Mouse (Mus musculus): ENCODE measurements around the gene Rptor. TPM values are rescaled to one million over a fixed set of nuclear protein-coding genes. Genes with fewer than 3 reads are reported as not detected.
A peak's percentile ranks its signal among the peaks of the same experiment; 100 is the strongest.

The Rptor gene
- total RNA-seq, 1 experiment from 2014 or later = 15.3 TPM

DNA sequence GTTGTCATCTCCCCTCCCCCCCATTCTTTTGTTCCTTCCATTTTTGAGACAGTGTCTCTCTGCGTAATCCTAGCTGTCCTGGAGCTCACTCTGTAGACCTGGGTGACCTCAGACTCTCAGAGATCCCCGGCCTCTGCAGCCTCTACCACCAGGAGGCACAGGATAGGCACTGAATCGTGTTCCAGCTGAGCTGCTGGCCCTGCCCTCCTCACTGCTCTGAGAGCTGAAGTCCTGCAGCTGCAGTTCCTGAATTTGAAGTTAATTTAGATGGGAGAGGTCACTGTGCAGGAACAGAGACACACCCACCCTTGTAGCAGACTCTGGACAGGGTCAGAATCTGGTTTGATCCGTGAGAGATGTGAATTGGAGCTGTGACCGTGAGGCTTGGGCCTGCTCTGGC lies 112.7 kb downstream of the Rptor start:
- ATAC-seq (replicated peaks; ENCODE audit: insufficient number of reproducible peaks, low FRiP score, low TSS enrichment, poor library complexity, severe bottlenecking) = peak; percentile 55

DNA sequence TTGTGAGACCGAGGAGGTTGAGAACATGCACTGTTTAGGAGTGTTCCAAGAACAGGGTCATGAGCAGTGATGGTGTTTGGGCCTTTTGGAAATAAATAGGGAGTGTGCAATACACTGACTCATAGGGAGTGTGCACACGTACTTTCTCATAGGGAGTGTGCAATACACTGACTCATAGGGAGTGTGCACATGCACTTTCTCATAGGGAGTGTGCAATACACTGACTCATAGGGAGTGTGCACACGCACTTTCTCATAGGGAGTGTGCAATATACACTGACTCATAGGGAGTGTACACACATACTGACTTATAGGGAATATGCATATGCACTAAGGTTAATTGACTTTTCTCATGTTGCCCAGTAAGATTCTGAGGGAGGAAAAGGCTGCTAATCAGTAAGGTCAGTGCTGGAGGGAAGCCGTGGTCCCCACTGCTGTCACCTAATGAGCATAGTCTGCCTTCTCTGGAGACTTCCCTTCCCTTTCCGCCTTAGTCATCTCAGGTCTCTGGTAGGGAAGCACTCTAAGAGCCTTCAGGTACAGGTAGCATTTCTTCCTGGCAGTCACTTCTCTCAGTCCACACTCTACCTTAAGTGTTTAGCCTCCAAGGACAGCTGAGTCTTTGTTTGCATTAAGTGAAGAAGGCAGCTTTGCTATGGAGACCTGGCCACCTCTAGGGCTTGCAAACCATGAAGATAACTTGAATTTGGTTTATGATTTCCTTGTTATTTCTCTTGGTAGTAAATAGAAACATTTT lies 113.3 kb downstream of the Rptor start:
- ATAC-seq (replicated peaks; ENCODE audit: insufficient number of reproducible peaks, low FRiP score, low TSS enrichment, poor library complexity, severe bottlenecking) = peak; percentile 80

GRCm38 (mm10) chr11:119718115-119718514 lies 115.4 kb downstream of the Rptor start:
- ATAC-seq (replicated peaks; ENCODE audit: insufficient number of reproducible peaks, low FRiP score, low TSS enrichment, poor library complexity, severe bottlenecking) = no peak

- no peak for ATAC-seq (replicated peaks; ENCODE audit: insufficient number of reproducible peaks, low FRiP score, low TSS enrichment, poor library complexity, severe bottlenecking)
Observed at GRCm38 (mm10) chr11:119720101-119721048, 117.7 kb downstream of the Rptor start.

GRCm38 (mm10) chr11:119724709-119725108 lies 122.0 kb downstream of the Rptor start:
- ATAC-seq (replicated peaks; ENCODE audit: insufficient number of reproducible peaks, low FRiP score, low TSS enrichment, poor library complexity, severe bottlenecking) = no peak

- no peak for ATAC-seq (replicated peaks; ENCODE audit: insufficient number of reproducible peaks, low FRiP score, low TSS enrichment, poor library complexity, severe bottlenecking)
Observed at GRCm38 (mm10) chr11:119731382-119731781, 128.7 kb downstream of the Rptor start.

GRCm38 (mm10) chr11:119732362-119732761 lies 129.7 kb downstream of the Rptor start:
- no peak for ATAC-seq (replicated peaks; ENCODE audit: insufficient number of reproducible peaks, low FRiP score, low TSS enrichment, poor library complexity, severe bottlenecking)

DNA sequence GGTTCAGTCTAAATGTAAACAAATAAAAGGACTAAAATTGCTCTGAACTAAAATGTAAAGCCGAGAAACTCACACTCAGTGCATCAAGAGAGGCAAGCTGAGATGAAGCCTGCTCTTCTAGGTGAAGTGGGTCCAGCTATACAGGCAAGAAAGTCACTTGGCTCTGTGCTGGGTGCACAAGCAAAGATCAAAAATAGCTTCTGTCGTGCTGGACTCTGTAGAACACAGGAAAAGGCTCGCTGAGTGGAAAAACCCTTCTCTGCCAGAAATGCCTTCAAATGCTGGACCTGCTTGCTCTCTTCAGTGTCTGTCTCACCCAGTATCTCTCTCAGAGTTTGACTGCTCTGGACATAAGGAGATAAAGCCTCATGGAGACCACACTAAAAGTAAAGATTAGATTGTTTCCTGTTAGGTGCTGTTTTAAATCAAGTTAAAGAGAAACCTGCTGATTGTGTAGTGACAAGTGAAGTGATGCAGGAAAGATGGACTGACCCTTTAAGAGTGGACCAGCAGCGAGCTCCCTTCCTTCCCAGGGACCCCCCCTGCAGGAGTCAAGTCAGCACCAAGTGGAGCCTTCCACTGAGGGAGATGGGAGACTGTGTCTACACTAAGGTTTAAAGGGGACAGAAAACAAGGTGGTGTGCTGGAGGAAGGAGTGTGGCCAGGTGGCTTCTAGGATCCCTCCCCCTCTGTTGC lies 130.4 kb downstream of the Rptor start:
- ATAC-seq (replicated peaks; ENCODE audit: insufficient number of reproducible peaks, low FRiP score, low TSS enrichment, poor library complexity, severe bottlenecking) = no peak

DNA sequence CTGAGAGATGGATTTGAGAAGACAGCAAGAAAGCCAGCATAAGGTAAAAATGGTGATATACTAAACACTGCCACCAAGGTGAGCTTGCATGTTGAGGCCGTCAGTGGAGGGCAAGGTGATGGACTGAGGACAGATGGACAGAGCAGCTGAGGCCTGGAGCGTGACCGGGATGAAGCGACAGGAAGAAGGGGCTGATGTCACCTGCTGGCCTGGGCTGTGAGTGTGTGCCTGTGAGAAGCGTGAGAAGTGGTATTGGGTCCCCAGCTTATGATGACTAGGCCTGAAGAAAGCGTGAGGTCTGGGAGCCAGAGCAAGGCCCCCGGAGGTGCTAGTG lies 130.9 kb downstream of the Rptor start:
- no peak for ATAC-seq (replicated peaks; ENCODE audit: insufficient number of reproducible peaks, low FRiP score, low TSS enrichment, poor library complexity, severe bottlenecking)

DNA sequence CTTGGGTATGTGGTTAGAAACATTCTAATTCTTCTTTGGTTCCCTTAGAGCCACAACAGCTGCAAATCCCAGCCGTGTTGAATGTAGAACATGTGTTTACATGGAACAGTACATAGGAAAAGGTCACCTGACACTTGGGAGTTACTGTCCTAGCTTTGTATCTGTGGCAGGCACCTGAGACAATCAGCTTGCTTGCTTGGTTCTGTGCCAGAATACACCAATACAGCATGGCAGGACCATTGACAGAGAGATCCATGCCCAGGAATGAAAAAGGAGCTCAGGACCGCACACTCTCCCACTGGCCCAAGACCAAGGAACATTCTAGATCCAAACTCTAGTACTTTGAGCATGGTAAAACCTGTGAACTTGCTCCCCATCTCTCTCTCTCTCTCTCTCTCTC lies 132.4 kb downstream of the Rptor start:
- no peak for ATAC-seq (replicated peaks; ENCODE audit: insufficient number of reproducible peaks, low FRiP score, low TSS enrichment, poor library complexity, severe bottlenecking)

DNA sequence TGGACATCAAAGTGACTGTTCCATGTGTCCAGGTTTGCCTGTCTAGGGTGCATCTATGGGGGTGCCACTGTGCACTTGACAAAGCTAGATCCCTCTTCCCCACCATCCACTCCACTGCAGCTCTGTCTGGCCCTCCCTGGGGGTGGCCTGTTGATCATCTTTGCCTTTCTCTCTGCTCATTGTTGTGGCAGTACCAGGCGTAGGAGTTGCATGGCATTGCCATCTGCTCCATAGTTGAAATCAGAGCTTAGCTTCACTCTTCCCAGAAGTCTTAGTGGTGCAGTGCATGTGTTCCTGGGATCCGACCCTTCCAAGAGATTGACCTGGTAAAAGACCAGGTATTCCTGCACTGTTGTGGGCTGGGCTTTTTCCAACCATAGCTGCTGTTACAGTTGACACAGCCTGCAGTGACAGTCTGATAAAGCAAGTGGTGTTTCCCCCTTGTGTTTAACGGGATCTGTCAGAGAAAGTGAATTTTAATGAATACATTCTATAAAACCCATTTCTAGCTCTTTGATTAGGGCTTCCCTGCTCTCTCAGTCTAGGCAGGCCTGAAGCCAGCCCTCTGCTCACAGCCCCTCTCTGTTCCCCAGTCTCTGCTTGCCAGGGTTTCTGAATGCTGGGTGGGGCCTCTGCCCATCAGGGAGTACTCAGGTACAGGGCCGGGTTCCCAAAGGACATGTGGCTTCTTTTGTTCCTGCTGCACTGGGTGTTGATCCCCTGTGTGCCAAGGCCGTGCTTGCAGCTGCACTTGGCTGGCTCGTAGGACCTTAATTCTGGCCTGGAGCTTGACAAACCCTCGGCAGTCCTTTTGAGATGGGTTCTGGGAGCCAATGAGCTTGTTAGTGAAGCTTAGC lies 136.5 kb downstream of the Rptor start:
- no peak for ATAC-seq (replicated peaks; ENCODE audit: insufficient number of reproducible peaks, low FRiP score, low TSS enrichment, poor library complexity, severe bottlenecking)

GRCm38 (mm10) chr11:119741401-119741800 lies 138.7 kb downstream of the Rptor start:
- no peak for ATAC-seq (replicated peaks; ENCODE audit: insufficient number of reproducible peaks, low FRiP score, low TSS enrichment, poor library complexity, severe bottlenecking)

DNA sequence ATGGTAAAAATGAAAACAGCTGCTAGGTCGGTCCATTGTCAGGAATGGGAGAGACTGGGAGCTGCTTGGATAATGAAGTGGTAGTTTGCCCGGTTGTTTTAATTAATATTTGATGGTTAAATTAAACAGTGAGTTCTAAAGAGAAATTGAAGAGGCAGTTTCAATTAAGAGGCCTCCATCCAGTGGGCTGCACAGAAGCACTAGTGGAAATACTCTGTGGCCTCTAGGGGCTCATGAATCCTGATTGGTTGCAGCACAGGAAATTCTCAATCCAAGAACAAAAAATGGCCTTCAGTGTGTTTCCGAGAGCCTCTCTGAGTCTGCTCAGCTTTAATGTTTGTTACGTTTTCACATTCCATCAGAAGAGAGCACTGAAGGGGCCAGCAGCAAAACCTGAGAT lies 141.7 kb downstream of the Rptor start:
- ATAC-seq (replicated peaks; ENCODE audit: insufficient number of reproducible peaks, low FRiP score, low TSS enrichment, poor library complexity, severe bottlenecking) = no peak

GRCm38 (mm10) chr11:119745333-119745732 lies 142.6 kb downstream of the Rptor start:
- no peak for ATAC-seq (replicated peaks; ENCODE audit: insufficient number of reproducible peaks, low FRiP score, low TSS enrichment, poor library complexity, severe bottlenecking)

DNA sequence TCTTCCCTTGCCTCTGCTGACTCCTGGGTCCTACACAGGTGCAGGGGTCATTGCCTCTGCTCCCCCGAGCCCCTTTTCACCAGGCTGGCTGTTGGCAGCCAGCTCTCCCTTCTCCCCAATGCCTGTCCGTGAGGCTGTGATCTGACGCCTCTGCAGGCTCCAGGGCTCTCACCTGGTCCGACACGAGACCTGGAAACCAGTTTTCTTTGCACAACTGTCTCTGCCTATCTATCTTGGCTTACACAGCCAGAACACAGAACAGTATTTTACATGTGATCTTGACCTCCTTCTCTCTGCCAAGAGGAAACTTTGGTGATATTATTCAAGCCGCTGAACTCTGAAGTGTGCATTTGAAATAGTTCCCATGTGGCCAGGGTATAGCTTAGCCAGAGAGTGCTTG lies 151.8 kb downstream of the Rptor start:
- ATAC-seq (replicated peaks; ENCODE audit: insufficient number of reproducible peaks, low FRiP score, low TSS enrichment, poor library complexity, severe bottlenecking) = no peak

GRCm38 (mm10) chr11:119758214-119758613 lies 155.5 kb downstream of the Rptor start:
- no peak for ATAC-seq (replicated peaks; ENCODE audit: insufficient number of reproducible peaks, low FRiP score, low TSS enrichment, poor library complexity, severe bottlenecking)

GRCm38 (mm10) chr11:119758705-119759327 lies 156.1 kb downstream of the Rptor start:
- ATAC-seq (replicated peaks; ENCODE audit: insufficient number of reproducible peaks, low FRiP score, low TSS enrichment, poor library complexity, severe bottlenecking) = no peak

GRCm38 (mm10) chr11:119762911-119763310 lies 160.2 kb downstream of the Rptor start:
- ATAC-seq (replicated peaks; ENCODE audit: insufficient number of reproducible peaks, low FRiP score, low TSS enrichment, poor library complexity, severe bottlenecking) = no peak
